ENCODE assay signal across 39 mouse cellular contexts in the genomic region with DNA sequence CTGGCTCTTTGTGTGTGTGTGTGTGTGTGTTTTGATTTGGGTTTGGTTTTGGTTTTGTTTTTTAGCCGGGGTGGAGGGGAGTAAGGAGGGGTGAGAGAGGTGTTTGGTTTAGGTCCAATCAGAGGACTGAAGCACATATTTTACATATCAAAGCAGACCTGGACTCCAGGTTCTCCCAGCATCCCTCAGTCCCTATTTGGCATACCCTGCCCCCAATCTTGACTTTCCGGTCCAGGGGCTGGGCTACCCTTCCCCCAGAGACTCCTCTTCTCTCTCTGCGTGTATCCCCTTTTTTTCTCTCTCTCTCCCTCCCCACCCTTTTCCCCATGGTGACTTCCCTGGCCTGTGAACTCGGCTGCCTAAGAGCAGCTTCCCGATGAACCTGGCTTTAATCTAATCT. TPM values are rescaled to one million over a fixed set of nuclear protein-coding genes. Genes with fewer than 3 reads are reported as not detected.
DNase-seq lines count a peak whose midpoint lies in the region; ATAC-seq and TF ChIP-seq lines count a peak whose summit lies in the region.
"Had no signal": no experiment of that assay in that cellular context is flagged by ENCODE, and none has a peak within 500 bp of the region (broad histone marks: within the 10 kb centered on the region; RNA-seq: fewer than 3 reads in every experiment).

No protein-coding gene starts in this region.

- in situ Hi-C loops in CH12.LX (cut with MboI; ENCODE audit: low pct_ligation_motif_present, low pct_unique_long_range_greater_than_20kb, low sequenced_read_pairs) = no loop called here

- H3K27ac ChIP-seq in heart, embryonic 12.5 days (ENCODE audit: poor library complexity, severe bottlenecking) = no peak overlapping the region
- H3K27ac ChIP-seq in CH12.LX (ENCODE audit: insufficient read depth, low read depth) = no peak overlapping the region
- H3K27ac ChIP-seq: hindbrain, embryonic 12.5 days; hindbrain, postnatal 0 days; kidney, postnatal 0 days; liver, embryonic 12.5 days; neural tube, embryonic 12.5 days; stomach, embryonic 15.5 days had no signal

- no peaks in the 10 kb centered on the region for H3K79me2 ChIP-seq in CH12.LX (replicated peaks; ENCODE audit: control insufficient read depth, extremely low read depth, insufficient read depth, poor library complexity, severe bottlenecking)

- no peaks in the 10 kb centered on the region for H3K9me3 ChIP-seq in heart, embryonic 12.5 days (replicated peaks)
- no peaks in the 10 kb centered on the region for H3K9me3 ChIP-seq in CH12.LX (replicated peaks; ENCODE audit: low read length)
- H3K9me3 ChIP-seq: hindbrain, embryonic 12.5 days; liver, embryonic 12.5 days; neural tube, embryonic 12.5 days; stomach, embryonic 15.5 days had no signal

- TF ChIP-seq POLR2A in CH12.LX (IDR thresholded peaks at IDR 0.05; ENCODE audit: low read depth, low read length) = no peak

- intact Hi-C loops in heart, postnatal 10 days (cut with DNase I) = no loop called here

- ATAC-seq in heart, embryonic 12.5 days (ENCODE audit: insufficient number of reproducible peaks, low FRiP score) = no peak
- no peak for ATAC-seq in inflammation-experienced regulatory T-cells, adult 6 months
- ATAC-seq: forebrain, embryonic 16.5 days; hindbrain, postnatal 0 days; intestine, embryonic 16.5 days; liver, embryonic 12.5 days; liver, postnatal 0 days had no signal

- no peak for TF ChIP-seq CTCF in CH12.LX (conservative IDR thresholded peaks at IDR 0.05 in 1 of 2, IDR thresholded peaks at IDR 0.05 in 1 of 2; ENCODE audit: low read depth in 2 of 2, low read length in 2 of 2)

- peak; percentile 23; the same call in 1 of the 2 replicates for TF ChIP-seq EP300 in CH12.LX (IDR thresholded peaks at IDR 0.05; ENCODE audit: low read length)

- H3K4me2 ChIP-seq in heart, embryonic 12.5 days = peak overlapping the region; percentile 41
- H3K4me2 ChIP-seq in CH12.LX (ENCODE audit: insufficient read depth, low read depth, poor library complexity, severe bottlenecking) = peak overlapping the region; percentile 65; the same call in 1 of the 2 replicates
- H3K4me2 ChIP-seq: hindbrain, embryonic 12.5 days; liver, embryonic 12.5 days; midbrain, embryonic 11.5 days; neural tube, embryonic 12.5 days; stomach, embryonic 15.5 days had no signal

- H3K36me3 ChIP-seq in heart, embryonic 12.5 days = no peaks in the 10 kb centered on the region
- no peaks in the 10 kb centered on the region for H3K36me3 ChIP-seq in CH12.LX (replicated peaks in 1 of 2; ENCODE audit: control insufficient read depth in 1 of 2, insufficient read depth in 1 of 2, low read length in 1 of 2)
- H3K36me3 ChIP-seq: hindbrain, embryonic 12.5 days; liver, embryonic 12.5 days; neural tube, embryonic 12.5 days; stomach, embryonic 15.5 days had no signal

- WGBS in heart, embryonic 12.5 days = 10% methylated on average over 5 of the region's 5 CpGs

- peaks cover 19% of the 10 kb centered on the region for H3K4me1 ChIP-seq in heart, embryonic 12.5 days (replicated peaks)
- H3K4me1 ChIP-seq in CH12.LX (ENCODE audit: control insufficient read depth in 1 of 2, insufficient read depth in 2 of 2) = peaks cover 5 to 12% of the 10 kb centered on the region in 2 experiments
- H3K4me1 ChIP-seq: liver, embryonic 12.5 days; neural tube, embryonic 12.5 days; stomach, embryonic 15.5 days had no signal

- no peaks in the 10 kb centered on the region for H3K27me3 ChIP-seq in heart, embryonic 12.5 days (replicated peaks)
- no peaks in the 10 kb centered on the region for H3K27me3 ChIP-seq in CH12.LX (replicated peaks)
- H3K27me3 ChIP-seq: hindbrain, embryonic 12.5 days; liver, embryonic 12.5 days; neural tube, embryonic 12.5 days; stomach, embryonic 15.5 days had no signal

- no peak for TF ChIP-seq RAD21 in CH12.LX (IDR thresholded peaks at IDR 0.05; ENCODE audit: low read depth, low read length)

- dilution Hi-C loops in CH12.LX (cut with MboI; ENCODE audit: extremely low pct_ligation_motif_present, extremely low pct_unique_long_range_greater_than_20kb, low sequenced_read_pairs) = no loop called here

- no peak overlapping the region for H3K9ac ChIP-seq in heart, embryonic 12.5 days
- H3K9ac ChIP-seq in CH12.LX (ENCODE audit: insufficient read depth, low read depth) = peak overlapping the region; percentile 46; the same call in 1 of the 2 replicates
- H3K9ac ChIP-seq: hindbrain, embryonic 12.5 days; liver, embryonic 12.5 days; liver, postnatal 0 days; neural tube, embryonic 12.5 days; stomach, embryonic 15.5 days had no signal

- no peak overlapping the region for H3K4me3 ChIP-seq in heart, embryonic 12.5 days
- H3K4me3 ChIP-seq in CH12.LX (replicated peaks in 1 of 3; ENCODE audit: low read depth in 2 of 3, low read length in 2 of 3, poor library complexity in 1 of 3) = no peak overlapping the region
- H3K4me3 ChIP-seq: erythroblast, embryonic 14.5 days; hindbrain, embryonic 12.5 days; liver, embryonic 12.5 days; myocyte; neural tube, embryonic 12.5 days; stomach, embryonic 15.5 days had no signal

- DNase-seq in heart, postnatal 10 days = no peak
- DNase-seq in B cell, adult 2 months = peak; percentile 36 to 41
- no peak for DNase-seq in CH12.LX (ENCODE audit: extremely low read depth)
- peak; percentile 96 for DNase-seq in R1 (ENCODE audit: low read depth, low spot score)
- DNase-seq: adrenal gland, postnatal 14 days; cerebellum, adult 11 months; cerebellum, adult 9-10 months; cerebellum, postnatal 36 days; embryo, embryonic 11 days; kidney, adult 8-10 months; kidney, postnatal 4 days; liver, postnatal 0 days; lung, postnatal 36 days had no signal

TF ChIP-seq in CH12.LX, 34 proteins besides CTCF, POLR2A, EP300 and RAD21:
- no peak for TF ChIP-seq SMC3 (IDR thresholded peaks at IDR 0.05; ENCODE audit: low read depth, low read length)
- peak; percentile 71; the same call in 1 of the 2 replicates for TF ChIP-seq CHD2 (IDR thresholded peaks at IDR 0.05; ENCODE audit: low read length)
- TF ChIP-seq RCOR1 (conservative IDR thresholded peaks at IDR 0.05; ENCODE audit: low read depth, low read length) = 0 out of 2 replicates have a peak, but pooled peaks have one; percentile 11
- peak; percentile 22; the same call in 1 of the 2 replicates for TF ChIP-seq ETS1 (conservative IDR thresholded peaks at IDR 0.05; ENCODE audit: low read depth, low read length)
- TF ChIP-seq TCF12 (IDR thresholded peaks at IDR 0.05; ENCODE audit: low read depth, low read length) = 0 out of 2 replicates have a peak, but pooled peaks have one; percentile 33

RNA-seq across cellular contexts. Expression of gene Tex21, which starts 31.4 kb away (rescaled TPM):
- polyA plus RNA-seq in heart, embryonic 12.5 days (2016; fragmentation: Nextera tagmentation; extraction: Ambion mirVana) = 0.15 and 0.23 TPM in 2 replicates
- total RNA-seq in heart, postnatal 10 days (2021) = not detected
- total RNA-seq in CH12.LX (2012; rRNA removed) = 0.25 and 0.42 TPM in 2 replicates
- total RNA-seq in CH12.LX (2014; rRNA removed) = 0.11 TPM in 1 of 2 replicates, not detected in the other
- polyA plus RNA-seq in CH12.LX (2012; ENCODE audit: insufficient read length, low read depth) = 0.15 and 0.29 TPM in 2 replicates
- not detected for polyA plus RNA-seq in inflammation-experienced regulatory T-cells, adult 6 months (2017; shearing (Covaris generic))
- total RNA-seq: adrenal gland, postnatal 14 days; gastrocnemius, adult 8-10 months; gastrocnemius, postnatal 4 days; heart, postnatal 25 days; hindbrain, postnatal 0 days; layer of hippocampus, adult 8-10 months; layer of hippocampus, postnatal 25 days; left cerebral cortex, adult 8-10 months; left cerebral cortex, postnatal 36 days; megakaryocyte, adult 5-6 weeks; midbrain, postnatal 0 days had no signal
- polyA plus RNA-seq: C2C12; erythroblast, embryonic 14.5 days; forebrain, embryonic 11.5 days; forebrain, embryonic 16.5 days; hindbrain, embryonic 12.5 days; hindbrain, postnatal 0 days; liver, embryonic 12.5 days; liver, postnatal 0 days; lung, embryonic 16.5 days; midbrain, embryonic 11.5 days; midbrain, postnatal 0 days; myocyte; neural tube, embryonic 12.5 days; stomach, embryonic 15.5 days had no signal

RNA-seq across cellular contexts. Expression of gene Esr2, which starts 38.1 kb away (rescaled TPM):
- polyA plus RNA-seq in heart, embryonic 12.5 days (2016; fragmentation: Nextera tagmentation; extraction: Ambion mirVana) = 0.36 and 0.46 TPM in 2 replicates
- under 1 TPM in 1 of 2 experiments, not detected in 1; 0.10 TPM for total RNA-seq in heart, postnatal 10 days (2021)
- total RNA-seq in CH12.LX (2012; rRNA removed) = 0.04 TPM in 2 replicates
- total RNA-seq in CH12.LX (2014; rRNA removed) = not detected in 2 replicates
- polyA plus RNA-seq in CH12.LX (2012; ENCODE audit: insufficient read length, low read depth) = not detected in 2 replicates
- not detected for polyA plus RNA-seq in inflammation-experienced regulatory T-cells, adult 6 months (2017; shearing (Covaris generic))
- total RNA-seq: adrenal gland, postnatal 14 days; megakaryocyte, adult 5-6 weeks had no signal
- polyA plus RNA-seq: embryonic facial prominence, embryonic 14.5 days; erythroblast, embryonic 14.5 days; liver, postnatal 0 days had no signal

RNA-seq across cellular contexts. Expression of gene Mthfd1, which starts 40.0 kb away (rescaled TPM):
- 48.0 and 48.6 TPM in 2 replicates for polyA plus RNA-seq in heart, embryonic 12.5 days (2016; fragmentation: Nextera tagmentation; extraction: Ambion mirVana)
- 10 to 100 TPM; 29.9 to 31.1 TPM for total RNA-seq in heart, postnatal 10 days (2021)
- total RNA-seq in CH12.LX (2012; rRNA removed) (110 and 144 TPM in 2 replicates), CH12.LX (2014; rRNA removed) (112 and 126 TPM in 2 replicates)
- 133 and 140 TPM in 2 replicates for polyA plus RNA-seq in CH12.LX (2012; ENCODE audit: insufficient read length, low read depth)
- 10 to 100 TPM; 25.9 to 29.2 (median 29.0) TPM for polyA plus RNA-seq in inflammation-experienced regulatory T-cells, adult 6 months (2017; shearing (Covaris generic))

Comparison
In these comparisons a context has a peak if more than half of its experiments do, and no peak if none do; other contexts are left out.
1. DNase-seq: peak in B cell, adult 2 months (2 of 2) and R1 (single experiment); none in heart, postnatal 10 days (0 of 2) and CH12.LX (single experiment).